Mouse (Mus musculus): ENCODE measurements at regions not wholly inside any gene's neighbourhood (a gene's known extent, or its start where the extent isn't known, plus 50 kb on each side); places are given as distances from the start of the nearest gene placed in this dataset.

DNA sequence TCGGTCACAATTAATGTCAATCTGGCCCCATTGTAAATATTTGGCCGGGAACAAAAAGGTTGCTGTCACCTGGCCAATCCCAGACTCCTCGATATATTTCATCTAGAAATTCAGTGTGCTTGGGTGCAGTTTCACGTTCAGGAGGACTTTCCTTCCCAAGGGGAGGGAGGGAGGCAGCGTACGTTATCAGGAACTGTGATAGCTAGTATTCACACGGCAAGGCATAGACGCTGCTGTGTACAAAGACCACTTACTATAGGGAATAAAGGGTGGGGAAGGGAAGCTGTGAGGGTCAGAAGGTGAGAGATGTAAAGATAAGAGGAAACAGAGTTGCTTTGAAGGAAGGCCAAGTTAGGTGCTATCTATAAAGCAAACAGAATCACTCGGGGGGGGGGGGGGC is 132.7 kb upstream of the Sox9 start:
- ATAC-seq (replicated peaks in 1 of 2; ENCODE audit: insufficient read depth in 1 of 2, low FRiP score in 2 of 2, low TSS enrichment in 1 of 2, low read depth in 1 of 2, poor library complexity in 2 of 2, severe bottlenecking in 2 of 2): no peak

DNA sequence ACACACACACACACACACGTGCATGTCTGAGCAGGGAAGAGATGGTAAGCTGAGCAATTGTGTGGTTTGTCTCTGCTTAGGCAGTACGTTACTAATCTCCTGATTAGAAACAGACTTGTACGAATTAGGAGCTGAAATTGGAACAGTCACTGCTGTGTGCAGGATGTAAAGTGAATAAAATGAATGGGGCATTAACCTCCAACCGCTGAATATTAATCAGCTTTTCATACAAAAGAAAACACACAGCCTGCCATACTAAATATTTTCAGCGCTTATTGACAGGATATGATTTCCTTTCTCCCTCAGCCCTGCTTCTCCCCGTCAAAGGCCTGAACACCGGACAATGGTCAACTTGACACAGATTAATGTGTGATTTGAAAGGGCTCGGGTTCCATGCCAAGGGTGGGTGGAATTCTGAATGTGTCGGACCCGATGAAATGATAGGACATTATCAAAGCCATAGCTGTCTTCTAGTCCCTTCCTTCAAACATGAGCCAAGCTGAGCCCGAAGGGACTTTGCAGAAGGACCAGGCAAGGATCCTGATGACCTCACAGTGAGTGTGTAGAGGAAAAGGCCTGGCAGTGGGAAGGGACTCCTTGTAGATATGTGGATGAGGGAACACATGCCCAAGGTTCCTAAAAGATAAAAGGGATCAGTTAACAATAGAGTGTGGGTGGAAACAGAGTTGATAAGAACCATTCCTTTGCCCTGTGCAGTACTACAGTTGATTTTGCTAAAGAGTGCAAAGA is 124.4 kb upstream of the Sox9 start:
- no peak for ATAC-seq (replicated peaks in 1 of 2; ENCODE audit: insufficient read depth in 1 of 2, low FRiP score in 2 of 2, low TSS enrichment in 1 of 2, low read depth in 1 of 2, poor library complexity in 2 of 2, severe bottlenecking in 2 of 2)

GRCm38 (mm10) chr11:112659911-112660310 is 122.1 kb upstream of the Sox9 start:
- ATAC-seq (replicated peaks in 1 of 2; ENCODE audit: insufficient read depth in 1 of 2, low FRiP score in 2 of 2, low TSS enrichment in 1 of 2, low read depth in 1 of 2, poor library complexity in 2 of 2, severe bottlenecking in 2 of 2): no peak

DNA sequence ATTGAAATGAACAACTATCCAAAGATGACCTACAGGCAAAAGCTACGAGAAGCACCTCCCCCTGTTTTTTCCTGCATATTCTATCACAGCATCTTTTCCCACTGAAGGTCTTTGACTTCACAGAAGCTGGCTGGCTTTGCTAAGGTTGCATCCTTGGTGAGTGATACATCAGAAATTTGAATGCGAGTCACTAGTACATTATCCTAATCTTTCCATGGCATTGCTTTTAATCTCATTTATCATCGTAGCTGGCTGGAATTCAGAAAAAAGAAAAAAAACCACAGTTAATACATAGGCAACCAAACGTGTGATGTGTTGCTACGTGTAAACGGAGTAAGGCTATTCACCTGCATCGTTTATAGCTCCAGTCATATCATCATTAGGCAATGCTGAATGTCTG is 120.6 kb upstream of the Sox9 start:
- no peak for ATAC-seq (replicated peaks in 1 of 2; ENCODE audit: insufficient read depth in 1 of 2, low FRiP score in 2 of 2, low TSS enrichment in 1 of 2, low read depth in 1 of 2, poor library complexity in 2 of 2, severe bottlenecking in 2 of 2)

DNA sequence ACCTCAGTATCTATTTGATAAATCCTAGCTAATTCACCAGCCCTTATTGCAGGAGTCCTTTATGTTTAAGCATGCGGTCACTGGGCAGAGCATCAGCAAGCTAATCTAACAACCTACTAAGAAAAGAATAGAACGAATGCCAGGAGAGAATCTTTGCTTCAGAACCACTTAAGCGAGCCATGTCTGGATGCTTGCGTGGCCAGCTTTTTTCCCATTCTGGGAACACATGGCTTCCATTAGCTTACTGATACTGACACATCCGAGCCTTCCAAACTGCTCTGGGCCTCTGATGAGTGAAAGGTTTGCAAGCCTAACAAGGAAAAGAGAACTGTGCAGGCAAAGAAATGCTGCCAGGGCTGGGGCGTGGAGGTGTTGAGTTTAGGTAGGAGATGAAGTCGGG is 114.7 kb upstream of the Sox9 start:
- ATAC-seq (replicated peaks in 1 of 2; ENCODE audit: insufficient read depth in 1 of 2, low FRiP score in 2 of 2, low TSS enrichment in 1 of 2, low read depth in 1 of 2, poor library complexity in 2 of 2, severe bottlenecking in 2 of 2): no peak

DNA sequence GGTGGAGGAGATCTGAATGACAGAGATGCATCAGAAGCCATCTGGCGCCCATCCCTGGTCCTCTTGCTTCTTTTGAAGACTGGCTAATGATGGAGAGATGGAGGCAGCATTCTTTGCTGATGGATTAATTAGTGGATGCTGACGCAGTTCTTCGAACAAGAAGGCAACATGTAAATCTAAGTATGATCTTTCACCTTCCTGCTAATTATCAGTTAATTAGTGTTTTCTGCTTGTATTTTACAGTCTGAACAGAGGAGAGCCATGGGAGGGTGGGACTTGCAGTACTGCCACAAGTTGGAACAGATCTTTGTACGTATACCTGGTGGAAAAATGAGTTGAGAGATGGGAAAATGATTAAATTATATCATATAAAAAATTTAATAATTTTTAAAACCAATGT is 109.9 kb upstream of the Sox9 start:
- ATAC-seq (replicated peaks in 1 of 2; ENCODE audit: insufficient read depth in 1 of 2, low FRiP score in 2 of 2, low TSS enrichment in 1 of 2, low read depth in 1 of 2, poor library complexity in 2 of 2, severe bottlenecking in 2 of 2): no peak

DNA sequence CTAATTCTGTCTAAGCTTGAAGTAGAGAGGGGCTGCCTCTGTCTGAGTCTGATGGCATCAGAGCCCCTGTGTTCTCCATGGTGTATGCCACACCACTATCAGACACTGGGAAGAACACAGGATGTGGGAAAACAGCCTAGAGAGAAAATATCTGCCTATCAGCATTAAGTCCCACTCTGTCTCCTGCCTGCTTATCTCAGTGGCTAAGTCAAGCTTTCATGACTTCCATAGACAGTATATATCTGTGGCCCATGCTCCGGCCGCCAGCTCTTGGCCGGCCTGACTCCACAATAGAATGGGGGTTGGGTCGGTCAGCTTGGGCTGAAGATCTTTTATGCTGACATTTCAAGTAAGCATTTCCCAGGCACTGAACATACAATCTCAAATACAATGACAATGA is 92.0 kb upstream of the Sox9 start:
- ATAC-seq (replicated peaks in 1 of 2; ENCODE audit: insufficient read depth in 1 of 2, low FRiP score in 2 of 2, low TSS enrichment in 1 of 2, low read depth in 1 of 2, poor library complexity in 2 of 2, severe bottlenecking in 2 of 2): no peak

- ATAC-seq (replicated peaks in 1 of 2; ENCODE audit: insufficient read depth in 1 of 2, low FRiP score in 2 of 2, low TSS enrichment in 1 of 2, low read depth in 1 of 2, poor library complexity in 2 of 2, severe bottlenecking in 2 of 2): no peak
Measured at GRCm38 (mm10) chr11:112706091-112706490, 75.9 kb upstream of the Sox9 start.

GRCm38 (mm10) chr11:112708119-112708730 is 73.8 kb upstream of the Sox9 start:
- no peak for ATAC-seq (replicated peaks in 1 of 2; ENCODE audit: insufficient read depth in 1 of 2, low FRiP score in 2 of 2, low TSS enrichment in 1 of 2, low read depth in 1 of 2, poor library complexity in 2 of 2, severe bottlenecking in 2 of 2)

- no peak for ATAC-seq (replicated peaks in 1 of 2; ENCODE audit: insufficient read depth in 1 of 2, low FRiP score in 2 of 2, low TSS enrichment in 1 of 2, low read depth in 1 of 2, poor library complexity in 2 of 2, severe bottlenecking in 2 of 2)
Measured at GRCm38 (mm10) chr11:112711656-112712055, 70.4 kb upstream of the Sox9 start.

DNA sequence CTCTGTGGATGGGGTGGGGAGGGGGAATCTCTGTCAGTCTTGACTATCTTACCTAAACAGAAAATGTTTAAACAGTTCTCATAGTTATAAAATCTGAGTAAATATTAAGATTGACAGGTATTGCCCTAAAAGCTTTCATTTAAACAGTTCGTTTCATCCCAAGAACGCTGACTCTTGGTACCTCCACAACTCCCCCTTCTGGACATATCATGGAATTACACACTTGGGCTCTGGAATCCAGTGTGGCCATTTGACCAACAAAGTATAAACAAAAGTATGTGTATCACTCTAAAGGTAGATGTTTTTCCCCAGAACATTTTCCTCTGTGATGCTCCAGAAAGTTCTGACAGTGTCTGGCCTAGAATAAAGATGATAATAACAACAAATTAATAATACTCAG is 63.5 kb upstream of the Sox9 start:
- ATAC-seq (replicated peaks in 1 of 2; ENCODE audit: insufficient read depth in 1 of 2, low FRiP score in 2 of 2, low TSS enrichment in 1 of 2, low read depth in 1 of 2, poor library complexity in 2 of 2, severe bottlenecking in 2 of 2): no peak

DNA sequence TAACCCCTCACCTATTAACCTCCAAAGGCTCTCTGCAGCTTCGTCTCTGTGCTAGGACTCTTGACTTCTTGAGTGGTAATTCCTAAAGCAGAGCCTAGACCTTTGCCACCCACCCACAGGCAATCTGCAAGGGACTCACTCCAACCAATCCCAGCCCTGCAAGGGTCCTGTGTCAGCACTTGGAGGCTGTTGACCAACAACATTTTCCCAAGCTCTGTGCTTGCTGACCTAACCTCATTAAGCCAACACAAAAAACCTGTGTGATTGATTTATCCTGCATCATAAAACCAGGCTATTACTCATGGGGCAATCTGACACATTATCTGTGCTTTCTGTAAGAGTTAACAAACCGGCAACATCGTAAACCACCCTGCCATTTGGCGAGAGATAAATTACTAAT is 61.4 kb upstream of the Sox9 start:
- ATAC-seq (replicated peaks in 1 of 2; ENCODE audit: insufficient read depth in 1 of 2, low FRiP score in 2 of 2, low TSS enrichment in 1 of 2, low read depth in 1 of 2, poor library complexity in 2 of 2, severe bottlenecking in 2 of 2): no peak

GRCm38 (mm10) chr11:112722936-112723335 is 59.1 kb upstream of the Sox9 start:
- ATAC-seq (replicated peaks in 1 of 2; ENCODE audit: insufficient read depth in 1 of 2, low FRiP score in 2 of 2, low TSS enrichment in 1 of 2, low read depth in 1 of 2, poor library complexity in 2 of 2, severe bottlenecking in 2 of 2): no peak

DNA sequence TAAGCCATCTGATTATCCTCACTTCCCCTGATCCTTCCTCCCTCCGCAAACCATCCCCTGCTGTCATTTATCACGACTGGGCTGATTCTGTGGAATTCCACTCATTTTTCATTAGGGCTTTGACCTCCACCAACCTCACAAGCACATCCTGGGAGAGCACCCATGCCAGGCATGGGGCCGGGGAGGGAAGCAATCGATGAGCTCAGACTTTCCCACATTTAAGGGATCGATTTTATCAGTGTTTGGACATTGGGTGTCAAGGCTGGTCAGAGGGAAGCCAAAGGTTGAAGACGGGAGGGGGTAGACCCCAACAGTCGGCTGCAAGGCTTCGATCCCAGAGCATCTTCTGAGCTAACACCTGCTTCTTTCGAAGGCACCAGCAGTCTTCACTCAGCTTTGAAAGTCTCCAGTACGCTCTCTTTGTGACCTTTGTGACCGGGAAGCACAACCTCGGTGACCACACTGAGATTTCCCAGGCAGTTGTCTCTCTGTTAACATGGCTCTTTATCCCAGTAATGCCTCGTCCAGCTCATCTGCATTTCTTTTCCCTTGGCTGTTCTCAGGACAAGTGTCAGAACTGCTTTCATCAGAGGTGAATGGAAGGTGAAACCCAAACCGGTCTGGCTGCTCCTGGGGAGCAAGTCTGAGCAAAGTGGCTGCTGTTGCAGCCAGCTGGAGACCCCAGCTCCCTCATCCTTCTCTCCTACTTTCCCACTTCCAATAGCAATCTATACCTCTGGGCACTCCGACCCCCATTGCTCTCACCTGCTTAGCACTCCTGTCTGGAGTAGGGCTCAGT is 53.7 kb upstream of the Sox9 start:
- ATAC-seq (replicated peaks in 1 of 2; ENCODE audit: insufficient read depth in 1 of 2, low FRiP score in 2 of 2, low TSS enrichment in 1 of 2, low read depth in 1 of 2, poor library complexity in 2 of 2, severe bottlenecking in 2 of 2): no peak
